Mouse (Mus musculus) layer of hippocampus, adult 2 months (tissue): Measurements from ENCODE around the gene Ccdc107. TPM values are rescaled to one million over a fixed set of nuclear protein-coding genes. Genes with fewer than 3 reads are reported as not detected.

ENCODE experiments used
- DNase-seq, 2 experiments: peaks; one replicate each; pipeline ENCODE4 v3.0.0; 2022; ENCODE audit warnings: low spot score in 2 of 2
- H3K27ac ChIP-seq: fragments of 200-600 bp; 2 replicates; pipeline ENCODE4 v1.8.1; 2022
- H3K4me3 ChIP-seq: fragments of 200-600 bp; 2 replicates; pipeline ENCODE4 v1.8.1; 2022; ENCODE audit warnings: mild to moderate bottlenecking
- CTCF ChIP-seq: fragments of 200-600 bp; conservative IDR thresholded peaks from 2 replicates; pipeline ENCODE4 v1.8.1; 2022; ENCODE audit warnings: antibody characterized with exemption, mild to moderate bottlenecking, moderate library complexity
- total RNA-seq, 2 experiments: library from RNA; stranded (reverse); gene quantifications; 2 replicates each; pipeline ENCODE4 v1.2.3; 2021

The Ccdc107 gene
- total RNA-seq, 2 experiments from 2014 or later, result 27.6 to 29.0 TPM

DNA sequence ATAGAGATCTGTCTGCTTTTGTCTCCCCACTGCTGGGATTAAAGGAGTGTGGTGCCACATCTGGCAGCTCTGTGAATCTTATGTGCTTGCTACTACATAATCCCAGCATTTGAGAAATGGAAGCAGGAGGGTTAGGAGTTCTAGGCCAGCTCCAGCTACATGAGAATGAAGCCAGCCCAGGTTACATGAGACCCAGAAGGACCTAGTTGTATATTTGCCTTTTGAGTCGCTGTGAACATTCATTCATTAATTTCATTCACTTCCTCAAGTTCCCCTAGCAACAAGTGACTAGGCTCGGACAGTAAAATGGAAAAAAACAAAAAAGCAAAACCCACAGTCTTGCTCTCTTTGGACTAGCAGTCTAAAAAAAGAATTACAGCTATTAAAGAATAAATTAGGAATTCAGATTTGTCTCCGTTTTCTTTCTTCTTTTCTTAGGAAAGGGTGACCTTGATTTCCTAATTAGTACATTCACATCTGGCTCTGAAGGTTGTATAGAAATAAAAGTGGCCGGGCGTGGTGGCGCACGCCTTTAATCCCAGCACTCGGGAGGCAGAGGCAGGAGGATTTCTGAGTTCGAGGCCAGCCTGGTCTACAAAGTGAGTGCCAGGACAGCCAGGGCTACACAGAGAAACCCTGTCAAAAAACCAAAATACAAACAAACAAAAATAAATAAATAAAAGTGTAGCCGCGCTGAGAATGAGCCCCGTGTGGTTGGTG lies 439 bp upstream of the Ccdc107 start:
- DNase-seq, result no peak

GRCm38 (mm10) chr4:43493186-43493845 lies 616 bp downstream of the Ccdc107 start:
- TF ChIP-seq CTCF, result peak; percentile 50
- peak; percentile 96 to 97 for DNase-seq
- H3K4me3 ChIP-seq, result peak overlapping the region; percentile 84

More for the DNA sequence above, 439 bp upstream of the Ccdc107 start:
- peak overlapping the region; percentile 9 for H3K4me3 ChIP-seq
- no peak; the same call in 1 of the 2 replicates for TF ChIP-seq CTCF
- H3K27ac ChIP-seq, result peak overlapping the region; percentile 39; the same call in 1 of the 2 replicates

GRCm38 (mm10) chr4:43493846-43494240 lies 1.1 kb downstream of the Ccdc107 start:
- DNase-seq, result no peak
- peak overlapping the region; percentile 84 for H3K4me3 ChIP-seq
- peak overlapping the region; percentile 97 for H3K27ac ChIP-seq
- TF ChIP-seq CTCF, result no peak

More at GRCm38 (mm10) chr4:43493186-43493845, 616 bp downstream of the Ccdc107 start:
- peak overlapping the region; percentile 97 for H3K27ac ChIP-seq

DNA sequence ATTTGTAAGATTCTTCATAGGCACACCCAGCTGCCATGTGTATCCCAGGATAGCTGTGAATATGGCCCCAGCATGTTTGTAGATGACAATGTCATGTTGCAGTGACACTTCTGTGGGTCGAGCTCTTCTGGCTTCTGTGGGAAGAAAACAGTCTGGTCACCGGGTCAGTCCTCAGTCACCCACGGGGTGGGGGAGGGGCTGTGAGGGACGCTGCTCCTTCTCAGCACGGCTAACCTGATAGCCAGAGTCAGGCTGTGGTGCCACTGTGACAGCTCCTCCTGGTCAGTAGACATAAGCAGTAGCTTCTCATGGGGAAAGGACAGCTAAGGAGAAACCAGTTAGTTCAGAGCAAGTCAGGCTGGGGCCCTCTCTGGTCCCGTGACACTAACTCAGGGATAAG lies 3.9 kb downstream of the Ccdc107 start:
- H3K27ac ChIP-seq, result no peak overlapping the region
- no peak for TF ChIP-seq CTCF
- no peak for DNase-seq
- H3K4me3 ChIP-seq, result no peak overlapping the region

DNA sequence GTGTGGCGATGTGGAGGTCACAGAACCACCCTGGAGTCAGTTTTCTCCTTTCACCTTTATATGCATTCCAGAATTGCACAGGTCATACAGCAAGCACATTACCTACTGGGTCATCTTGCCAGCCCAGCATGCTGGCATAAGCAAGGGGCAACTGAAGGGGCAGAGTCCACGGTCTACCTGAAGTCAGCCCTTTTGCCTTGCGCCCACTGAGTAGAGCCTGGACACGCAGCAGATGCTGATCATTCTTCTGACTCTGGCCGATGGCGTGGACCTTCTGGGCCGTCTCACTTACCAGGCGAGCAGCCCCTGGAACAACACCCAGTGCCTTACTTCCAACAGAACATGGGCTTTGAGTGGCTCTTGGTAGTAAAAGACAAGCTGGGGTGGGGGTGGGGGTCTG lies 4.7 kb downstream of the Ccdc107 start:
- Histone ChIP-seq H3K27ac (no peak overlapping the region), H3K4me3 (no peak overlapping the region)
- no peak for TF ChIP-seq CTCF
- no peak for DNase-seq

GRCm38 (mm10) chr4:43497946-43498345 lies 5.2 kb downstream of the Ccdc107 start:
- DNase-seq, result no peak
- TF ChIP-seq CTCF, result no peak
- Histone ChIP-seq H3K4me3 (no peak overlapping the region), H3K27ac (no peak overlapping the region)

- Histone ChIP-seq H3K27ac (no peak overlapping the region), H3K4me3 (peak overlapping the region; percentile 64)
- TF ChIP-seq CTCF, result peak; percentile 46
- no peak for DNase-seq
Observed at GRCm38 (mm10) chr4:43498983-43499382, 6.3 kb downstream of the Ccdc107 start.

DNA sequence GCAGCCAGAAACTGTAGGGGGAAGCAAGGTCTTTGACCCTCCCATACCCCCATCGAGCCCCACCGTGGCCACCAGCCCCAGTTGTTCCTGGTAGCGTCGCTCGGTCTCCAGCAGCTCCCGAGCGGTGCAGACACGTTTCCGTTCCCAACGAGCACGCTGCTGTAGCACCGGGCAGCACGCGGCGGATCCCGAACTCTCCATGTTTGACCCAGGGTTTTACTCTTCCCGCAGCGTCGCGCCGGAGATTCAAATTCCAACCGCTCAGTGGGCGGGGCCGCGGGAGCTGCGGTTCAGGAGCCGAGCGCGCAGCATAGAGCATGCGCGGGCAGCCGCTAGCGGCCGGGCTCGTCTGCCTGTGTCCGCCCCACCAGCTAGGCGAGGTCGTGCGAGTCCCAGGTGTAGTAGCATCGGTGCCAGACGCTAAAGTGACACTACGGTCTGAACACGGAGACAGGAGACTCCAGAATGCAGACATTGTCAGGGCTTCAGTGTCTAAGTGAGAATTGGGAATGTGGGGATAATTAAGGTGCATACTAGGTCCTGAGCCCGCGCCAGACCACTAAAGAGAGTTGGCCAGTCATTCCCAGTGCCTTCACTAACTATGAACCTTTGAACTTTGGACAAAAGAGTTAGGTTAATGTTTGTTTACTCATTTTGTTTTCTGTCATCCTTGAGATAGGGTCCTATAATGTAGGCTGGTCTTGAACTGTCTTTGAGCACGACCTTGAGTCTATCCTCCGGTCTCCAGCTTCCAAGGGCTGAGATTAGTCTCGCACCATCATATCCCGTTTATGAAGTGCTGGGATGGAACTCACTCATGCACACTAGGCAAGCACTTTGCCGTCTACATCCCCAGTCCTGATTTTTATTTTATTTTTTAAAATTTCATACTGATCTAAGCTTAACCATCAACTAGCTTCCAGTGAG lies 7.0 kb downstream of the Ccdc107 start, which contains the start of gene Arhgef39:
Gene Arhgef39 (minus strand): TSS at position 289 of the 927 bp plus-strand sequence.
- Histone ChIP-seq H3K27ac (peak within 1 kb of the TSS; percentile 37; the same call in 1 of the 2 replicates), H3K4me3 (peak within 1 kb of the TSS; percentile 64)
- peak; percentile 67 to 70 for DNase-seq
- TF ChIP-seq CTCF, result no peak

DNA sequence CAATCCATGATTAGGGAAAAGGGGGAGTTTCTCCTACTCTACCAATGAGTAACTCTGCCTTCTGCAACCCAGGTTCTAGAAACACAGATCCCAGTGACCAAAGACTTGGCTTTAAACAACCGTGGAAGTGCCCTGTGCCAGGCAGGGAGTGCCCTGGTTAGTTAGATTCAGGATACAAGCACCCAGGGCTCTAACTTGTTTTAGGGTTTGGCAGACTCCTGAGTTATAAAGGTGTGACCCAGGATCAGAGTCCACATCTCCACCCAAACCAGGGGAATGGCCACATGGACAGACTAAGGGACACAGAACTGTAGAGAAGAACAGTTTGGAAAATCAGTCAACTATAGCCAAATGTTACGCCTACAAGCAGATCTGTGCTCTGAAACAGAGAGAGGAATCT lies 10.3 kb downstream of the Ccdc107 start:
- no peak for TF ChIP-seq CTCF
- Histone ChIP-seq H3K27ac (no peak overlapping the region), H3K4me3 (no peak overlapping the region)
- DNase-seq, result no peak

DNA sequence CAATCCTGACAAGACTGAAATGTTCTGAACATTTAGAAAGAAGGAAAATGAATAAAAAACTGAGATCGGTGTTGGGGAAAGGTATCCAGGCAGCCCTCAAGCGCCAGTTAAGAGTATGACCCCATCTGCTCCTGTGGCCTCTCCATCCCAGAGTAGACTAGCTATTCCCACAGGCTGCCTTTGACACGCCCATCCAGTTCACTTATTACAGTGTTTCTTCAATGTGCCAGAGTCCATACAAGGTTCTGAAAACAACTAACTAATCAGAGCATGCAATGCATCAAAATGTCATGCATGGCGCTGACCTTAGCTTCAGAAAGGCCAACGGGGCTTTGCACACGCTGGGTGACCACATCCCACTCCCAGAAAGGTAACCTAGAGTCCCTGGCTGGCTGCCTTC lies 10.8 kb downstream of the Ccdc107 start:
- TF ChIP-seq CTCF, result no peak
- no peak overlapping the region for H3K4me3 ChIP-seq
- H3K27ac ChIP-seq, result no peak overlapping the region
- no peak for DNase-seq

DNA sequence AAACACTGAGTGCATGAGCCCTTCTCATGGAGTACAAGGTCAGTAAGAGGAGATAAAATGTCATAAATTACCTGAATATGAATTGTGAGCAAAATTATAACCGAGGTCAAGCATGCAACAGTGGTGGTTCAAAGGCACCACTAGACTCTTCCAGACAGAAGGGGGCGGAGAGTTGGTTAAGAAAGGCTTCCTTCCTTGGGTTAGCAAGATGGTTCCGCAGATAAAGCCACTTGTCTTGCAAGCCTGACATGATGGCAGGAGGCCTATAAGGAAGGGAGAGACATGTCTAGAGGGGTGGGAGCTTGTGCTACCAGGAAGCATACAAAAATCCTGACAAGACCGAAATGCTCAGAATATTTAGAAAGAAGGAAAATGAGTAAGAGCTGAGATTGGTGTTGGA lies 11.6 kb downstream of the Ccdc107 start:
- TF ChIP-seq CTCF, result no peak
- Histone ChIP-seq H3K27ac (no peak overlapping the region), H3K4me3 (no peak overlapping the region)
- no peak for DNase-seq

GRCm38 (mm10) chr4:43506074-43506473 lies 13.4 kb downstream of the Ccdc107 start:
- no peak for TF ChIP-seq CTCF
- no peak overlapping the region for H3K4me3 ChIP-seq
- no peak for DNase-seq
- no peak overlapping the region for H3K27ac ChIP-seq

- Histone ChIP-seq H3K4me3 (no peak within 1 kb of the TSS), H3K27ac (no peak within 1 kb of the TSS)
- no peak for TF ChIP-seq CTCF
- no peak for DNase-seq
Observed at GRCm38 (mm10) chr4:43506536-43507185, 14.0 kb downstream of the Ccdc107 start, which contains the start of gene Car9. Car9 (plus strand) TSS chr4:43506966.
